Mouse (Mus musculus) layer of hippocampus, postnatal 14 days (tissue): ENCODE measurements around the gene Zfp213. TPM values are rescaled to one million over a fixed set of nuclear protein-coding genes. Genes with fewer than 3 reads are reported as not detected.
"Not testable (repeated sequence)": the region's sequence is repeated elsewhere in the genome, so short reads cannot be mapped to it uniquely, and the experiment has no call there.

Experiments used
- DNase-seq, 2 experiments: peaks; one replicate each; pipeline ENCODE4 v3.0.0; 2021 to 2022; ENCODE audit warnings: low spot score in 2 of 2, mixed read lengths in 1 of 2
- total RNA-seq, 2 experiments: library from RNA; stranded (reverse); gene quantifications; 2 replicates each; pipeline ENCODE4 v1.2.3; 2021

Gene Zfp213
- total RNA-seq, 2 experiments from 2014 or later = 4.6 to 6.5 TPM

DNA sequence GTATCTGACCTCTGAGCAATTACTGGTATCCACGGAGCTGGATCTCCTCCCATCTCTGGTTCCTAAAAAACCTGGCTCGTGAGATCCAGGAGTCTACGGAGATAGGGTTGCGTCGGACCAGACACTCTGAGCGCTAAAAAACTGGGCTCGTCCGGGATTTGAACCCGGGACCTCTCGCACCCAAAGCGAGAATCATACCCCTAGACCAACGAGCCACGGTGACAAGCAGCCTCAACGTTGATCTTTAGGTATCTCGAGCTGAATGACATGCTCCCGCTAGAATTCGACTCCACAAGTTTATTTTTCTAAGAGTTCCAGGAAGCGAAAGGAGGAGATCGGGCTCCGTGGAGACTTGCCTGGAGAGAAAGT is 17.7 kb downstream of the Zfp213 start:
- peak; percentile 79 to 83 for DNase-seq

DNA sequence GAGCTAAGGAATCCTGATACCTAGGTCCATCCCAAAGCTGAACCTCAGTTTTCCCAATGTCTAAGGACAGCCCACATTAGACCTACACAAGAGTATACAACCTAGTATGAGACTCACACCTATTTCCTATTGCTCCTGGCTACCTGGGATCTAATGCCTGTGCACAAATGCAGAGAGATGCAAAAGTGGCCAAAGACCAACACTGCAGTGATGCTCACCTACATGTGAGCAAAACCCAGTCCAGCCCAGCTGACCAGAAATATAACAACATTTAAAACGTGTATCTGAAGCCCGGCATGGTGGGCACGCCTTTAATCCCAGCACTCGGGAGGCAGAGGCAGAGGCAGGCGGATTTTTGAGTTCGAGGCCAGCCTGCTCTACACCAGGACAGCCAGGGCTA is 18.2 kb downstream of the Zfp213 start:
- DNase-seq = peak in 1 of 2 experiments; percentile 1

DNA sequence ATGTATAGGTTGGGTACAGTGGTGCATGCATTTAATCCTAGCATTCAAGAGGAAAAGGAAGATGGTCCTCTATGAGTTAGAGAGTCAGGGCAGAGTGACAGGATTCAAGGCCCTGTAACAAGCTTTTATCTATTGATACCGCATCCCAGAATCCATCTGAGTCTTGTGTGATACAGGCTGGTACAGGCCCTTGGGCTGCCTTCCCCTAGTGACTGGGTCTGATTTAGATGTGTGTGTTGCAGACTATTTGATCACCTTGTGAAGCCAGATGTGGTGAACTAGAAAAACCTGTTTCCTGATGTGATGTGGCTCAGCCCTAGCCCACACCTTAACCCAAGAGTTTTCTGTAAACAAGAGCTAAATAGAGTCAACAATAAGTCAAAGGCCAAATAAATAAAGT is 19.3 kb downstream of the Zfp213 start:
- no peak for DNase-seq

DNA sequence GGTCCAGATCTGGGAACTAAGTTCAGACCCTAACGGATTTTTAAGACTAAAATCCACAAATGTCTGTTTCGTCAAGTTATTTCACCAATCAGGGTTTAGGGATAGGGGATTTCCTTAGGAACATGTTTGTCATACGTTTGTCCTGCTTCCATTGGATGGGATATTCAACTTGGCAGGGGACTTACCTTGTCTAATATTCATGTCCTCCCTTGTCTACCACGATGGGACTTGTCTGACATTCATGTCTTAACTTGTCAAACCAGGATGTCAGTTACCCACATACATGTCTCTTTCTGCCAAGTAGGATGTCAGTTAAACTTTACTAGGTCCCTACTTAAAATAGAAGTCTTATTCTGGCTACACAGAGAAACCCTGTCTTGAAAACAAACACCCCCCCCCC is 20.1 kb downstream of the Zfp213 start:
- no peak for DNase-seq

DNA sequence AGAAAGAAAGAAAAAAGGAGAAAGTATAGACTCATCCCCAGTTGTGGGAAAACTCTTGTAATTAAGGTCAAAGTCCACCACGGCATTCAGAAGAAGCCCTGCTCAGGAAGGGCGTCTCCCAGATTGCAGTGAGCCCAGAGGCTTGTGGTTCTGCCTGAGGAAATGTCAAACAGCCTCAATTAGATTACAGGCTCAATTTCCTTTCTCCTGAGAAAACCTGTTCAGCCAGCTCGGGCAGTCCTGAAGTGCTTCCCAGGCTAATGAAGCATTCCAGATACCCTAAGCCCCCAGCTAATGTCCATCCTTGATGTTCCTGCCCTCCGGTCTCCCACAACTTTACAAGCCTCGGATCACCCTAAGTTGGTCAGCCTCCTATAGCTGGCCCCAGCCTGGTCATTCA is 20.7 kb downstream of the Zfp213 start:
- DNase-seq = no peak

DNA sequence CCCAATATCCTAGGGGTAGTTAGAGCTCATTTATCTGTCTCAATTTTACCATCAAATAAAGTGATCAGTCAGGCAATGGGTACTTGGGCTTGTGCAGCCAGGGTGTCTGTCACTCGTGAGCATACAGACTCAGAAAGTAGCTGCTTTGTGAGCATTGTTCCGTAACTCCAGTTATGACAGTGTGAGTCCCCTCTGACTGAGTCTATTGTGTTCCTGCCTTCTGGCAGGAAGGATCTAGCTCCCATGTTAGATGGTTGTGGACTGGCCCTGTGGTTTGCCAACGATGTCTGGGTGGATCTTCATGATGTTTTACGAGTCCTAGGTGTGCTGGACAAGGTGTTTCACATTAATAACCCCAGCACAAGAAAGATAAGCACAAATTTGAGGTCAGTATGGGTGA is 21.2 kb downstream of the Zfp213 start:
- DNase-seq = no peak

DNA sequence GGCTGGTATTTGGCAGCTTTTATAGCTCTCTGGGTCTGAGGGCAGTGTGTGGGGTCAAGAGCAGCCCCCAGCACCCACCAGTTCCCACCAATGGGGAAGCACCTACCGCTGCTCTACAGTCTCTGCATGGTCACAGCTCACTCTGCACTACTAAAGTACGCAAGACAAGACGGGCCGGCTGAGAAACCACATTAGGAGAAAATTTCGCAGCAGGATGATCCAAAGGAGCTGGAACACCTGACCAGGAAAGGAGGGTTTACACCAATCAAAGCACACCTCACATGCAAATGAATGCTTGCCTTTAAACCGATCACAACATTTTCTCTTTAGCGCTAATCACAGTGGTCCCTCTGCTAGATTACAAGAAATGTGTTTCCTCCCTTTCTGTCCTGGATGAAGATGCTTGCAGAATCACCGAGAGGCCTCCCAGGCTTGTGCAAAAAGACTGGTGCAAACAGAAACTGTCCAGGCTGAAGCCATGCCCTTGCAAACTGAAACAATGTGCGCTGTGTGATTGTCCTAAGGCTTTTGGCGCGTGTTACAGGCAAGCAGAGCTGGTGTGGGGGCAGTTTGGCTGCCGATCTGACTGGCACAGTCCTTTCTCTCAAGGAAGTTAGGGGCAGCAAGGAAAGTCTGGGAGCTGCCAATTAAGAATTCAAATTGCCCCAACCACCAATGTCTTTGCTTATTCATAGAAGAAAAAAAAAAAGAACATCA is 21.9 kb downstream of the Zfp213 start:
- peak in 1 of 2 experiments; percentile 20 for DNase-seq

DNA sequence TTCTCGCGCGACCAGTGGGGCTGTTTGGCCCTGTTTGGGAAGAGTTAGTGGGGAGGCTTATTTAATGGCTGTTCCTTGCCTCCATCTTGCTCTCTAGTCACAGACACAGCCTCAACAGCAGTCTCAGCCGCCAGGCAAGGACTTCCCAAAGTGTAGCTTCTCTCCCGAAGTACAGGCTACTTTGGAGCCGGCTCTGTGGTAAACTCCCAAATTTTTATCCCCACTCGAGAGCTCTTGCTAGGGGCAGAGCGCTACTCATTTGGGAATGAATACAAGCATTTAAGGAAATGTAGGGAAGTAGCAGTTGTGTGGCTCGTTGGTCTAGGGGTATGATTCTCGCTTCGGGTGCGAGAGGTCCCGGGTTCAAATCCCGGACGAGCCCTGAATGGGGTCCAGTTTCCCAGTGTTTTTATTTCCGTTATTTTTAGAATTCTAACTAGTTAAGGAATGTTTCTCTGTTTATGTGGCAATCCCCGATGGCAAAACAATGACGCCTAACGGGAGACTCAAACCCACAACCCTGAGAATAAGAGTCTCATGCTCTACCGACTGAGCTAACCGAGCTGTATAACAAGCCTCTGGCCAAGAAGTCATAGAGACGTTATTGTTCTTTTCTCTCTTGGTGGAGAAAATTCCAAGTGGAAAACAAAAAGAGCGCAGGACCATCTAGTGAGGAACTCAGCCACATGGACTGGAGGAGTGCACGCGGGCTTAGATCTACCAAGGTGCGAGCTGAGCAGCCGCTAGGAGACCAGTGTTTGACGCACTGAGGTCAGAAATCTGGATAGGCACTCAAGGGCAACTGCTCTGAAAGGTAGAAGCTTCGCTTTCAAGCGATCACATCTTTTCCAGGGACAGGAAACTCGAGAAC is 23.2 kb downstream of the Zfp213 start:
- peak; percentile 30 to 52 for DNase-seq

DNA sequence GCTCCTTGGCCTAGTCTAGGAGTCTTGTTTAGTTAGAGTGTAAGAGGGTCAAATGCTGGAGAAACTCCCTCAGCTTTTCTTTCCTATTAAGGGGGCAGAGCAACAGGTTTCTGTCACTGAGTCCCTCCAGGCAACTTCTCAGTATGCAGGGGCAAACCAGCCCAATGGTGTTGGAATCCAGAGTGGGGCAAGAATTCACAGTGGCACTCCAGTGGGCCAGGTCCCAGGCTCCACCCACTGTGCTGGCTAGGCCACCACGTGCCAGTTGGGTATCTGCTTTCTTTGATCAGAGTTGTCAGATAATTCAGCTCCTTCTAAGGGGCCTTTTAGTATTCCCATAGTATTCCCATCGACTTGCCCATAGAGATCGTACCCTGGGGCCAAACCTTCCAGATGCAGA is 23.9 kb downstream of the Zfp213 start:
- DNase-seq = no peak

DNA sequence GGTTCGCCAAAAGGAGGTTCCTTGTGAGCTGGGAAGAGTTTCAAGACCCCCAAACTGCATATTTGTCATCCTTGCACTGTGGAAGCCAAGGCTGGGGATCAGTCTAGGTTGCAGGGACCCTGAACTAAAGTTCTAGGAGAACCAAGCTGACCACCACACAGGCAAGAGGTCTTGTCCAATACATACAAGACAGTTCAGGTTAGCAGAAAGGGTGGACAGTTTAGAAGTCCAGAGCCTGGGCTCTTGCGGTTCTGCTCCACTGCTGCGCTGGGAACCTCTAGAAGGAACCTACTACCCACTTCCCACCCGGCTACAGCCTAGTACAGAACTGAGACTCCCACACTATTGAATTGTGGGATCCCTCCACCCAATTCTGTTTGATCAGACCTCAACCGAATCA is 24.4 kb downstream of the Zfp213 start:
- DNase-seq = no peak

DNA sequence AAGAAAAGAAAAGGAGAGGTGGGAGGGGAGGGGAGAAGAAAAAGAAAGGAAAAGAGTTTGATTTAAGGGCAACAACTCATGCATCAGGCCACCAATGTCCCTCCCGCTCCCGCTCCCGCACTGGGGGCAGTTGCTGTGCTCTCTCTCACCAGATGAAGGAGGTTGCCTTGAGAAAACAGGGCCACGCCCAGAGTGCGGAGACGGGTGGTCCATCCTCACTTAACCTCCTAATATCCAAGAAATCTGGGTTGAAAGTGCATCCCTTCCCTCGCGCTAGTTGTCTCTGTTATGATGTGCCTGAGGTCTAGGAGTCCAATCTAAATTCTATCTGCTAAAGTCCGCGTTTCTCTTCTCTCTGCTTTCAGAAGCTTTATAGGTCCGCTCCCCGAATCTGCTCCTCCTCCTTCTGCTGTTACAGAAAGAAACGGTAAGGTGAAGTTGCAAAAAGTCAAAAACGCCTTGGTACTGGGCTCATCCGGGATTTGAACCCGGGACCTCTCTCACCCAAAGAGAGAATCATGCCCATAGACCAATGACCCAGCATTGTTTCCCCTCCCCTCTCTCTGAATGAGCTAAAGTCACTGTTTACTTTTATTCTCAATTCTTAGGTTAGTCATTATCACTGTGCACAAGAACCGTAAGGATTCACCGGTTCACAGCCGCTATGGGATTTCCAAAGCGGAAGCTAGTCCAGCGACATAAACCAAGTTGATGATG is 25.6 kb downstream of the Zfp213 start:
- peak in 1 of 2 experiments; percentile 0 for DNase-seq

DNA sequence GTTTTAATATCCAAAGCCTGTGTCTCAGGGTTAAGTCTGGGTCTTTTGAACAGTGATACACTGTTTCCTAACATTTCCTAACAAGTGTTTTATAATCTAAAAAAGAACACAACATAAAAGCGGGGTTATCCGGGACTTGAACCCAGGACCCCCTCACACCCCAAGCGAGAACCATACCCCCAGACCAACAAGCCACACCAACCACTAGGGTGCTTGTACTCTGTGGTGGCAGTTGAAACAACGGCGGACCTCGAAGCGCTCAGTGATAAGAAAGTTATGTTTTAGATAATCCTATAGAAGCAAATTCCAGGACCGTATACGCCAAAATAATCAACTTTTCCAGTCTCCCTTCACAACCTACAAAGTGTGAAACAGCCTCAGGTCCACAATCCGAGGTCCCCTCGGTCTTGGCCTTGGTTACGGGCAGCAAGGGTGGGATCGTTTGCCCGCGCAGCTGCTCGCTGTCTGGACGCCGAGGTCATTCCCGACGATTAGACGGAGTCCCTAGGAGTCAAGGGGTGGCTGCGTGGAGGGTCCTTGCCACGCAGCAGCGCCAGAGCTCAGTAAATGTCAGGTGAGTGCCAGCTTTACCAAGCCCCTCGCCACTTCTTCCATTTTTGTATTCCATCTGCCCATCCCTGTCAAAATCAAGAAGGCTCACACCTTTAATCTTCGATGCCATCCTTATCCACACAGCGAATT is 26.3 kb downstream of the Zfp213 start:
- DNase-seq = no peak

DNA sequence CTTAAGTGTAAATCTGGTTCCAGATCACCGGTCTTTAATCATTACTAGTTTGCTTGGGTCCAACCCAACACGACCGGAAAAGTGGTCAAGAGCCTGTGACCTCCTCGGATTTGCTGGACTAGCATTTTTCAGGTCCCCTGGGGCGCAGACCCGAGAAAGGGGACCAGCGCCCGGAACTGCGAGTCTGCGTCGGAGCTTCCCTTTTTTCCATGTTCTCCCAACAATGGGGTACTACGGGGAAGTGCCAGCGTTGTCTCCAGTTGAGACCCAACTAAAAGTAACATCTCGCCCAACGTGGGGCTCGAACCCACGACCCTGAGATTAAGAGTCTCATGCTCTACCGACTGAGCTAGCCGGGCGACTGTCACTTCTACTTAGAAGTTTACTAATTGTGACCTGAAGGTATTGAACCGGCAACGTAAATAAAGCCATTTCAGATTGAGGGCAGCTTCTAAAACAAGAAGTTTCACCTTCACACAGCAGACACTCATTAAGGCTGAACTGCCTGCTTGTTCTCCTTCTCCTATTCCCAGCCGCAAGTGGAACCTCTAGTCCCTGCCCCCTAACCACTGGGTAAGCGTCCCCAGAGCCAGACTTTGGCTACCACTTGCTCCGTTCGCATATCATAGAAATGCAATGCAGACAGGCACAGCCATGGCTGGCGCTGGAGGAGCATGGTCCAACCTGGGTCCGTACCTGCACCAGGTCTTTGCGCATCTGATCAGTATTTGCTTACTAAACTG is 28.8 kb downstream of the Zfp213 start:
- DNase-seq = peak in 1 of 2 experiments; percentile 1

DNA sequence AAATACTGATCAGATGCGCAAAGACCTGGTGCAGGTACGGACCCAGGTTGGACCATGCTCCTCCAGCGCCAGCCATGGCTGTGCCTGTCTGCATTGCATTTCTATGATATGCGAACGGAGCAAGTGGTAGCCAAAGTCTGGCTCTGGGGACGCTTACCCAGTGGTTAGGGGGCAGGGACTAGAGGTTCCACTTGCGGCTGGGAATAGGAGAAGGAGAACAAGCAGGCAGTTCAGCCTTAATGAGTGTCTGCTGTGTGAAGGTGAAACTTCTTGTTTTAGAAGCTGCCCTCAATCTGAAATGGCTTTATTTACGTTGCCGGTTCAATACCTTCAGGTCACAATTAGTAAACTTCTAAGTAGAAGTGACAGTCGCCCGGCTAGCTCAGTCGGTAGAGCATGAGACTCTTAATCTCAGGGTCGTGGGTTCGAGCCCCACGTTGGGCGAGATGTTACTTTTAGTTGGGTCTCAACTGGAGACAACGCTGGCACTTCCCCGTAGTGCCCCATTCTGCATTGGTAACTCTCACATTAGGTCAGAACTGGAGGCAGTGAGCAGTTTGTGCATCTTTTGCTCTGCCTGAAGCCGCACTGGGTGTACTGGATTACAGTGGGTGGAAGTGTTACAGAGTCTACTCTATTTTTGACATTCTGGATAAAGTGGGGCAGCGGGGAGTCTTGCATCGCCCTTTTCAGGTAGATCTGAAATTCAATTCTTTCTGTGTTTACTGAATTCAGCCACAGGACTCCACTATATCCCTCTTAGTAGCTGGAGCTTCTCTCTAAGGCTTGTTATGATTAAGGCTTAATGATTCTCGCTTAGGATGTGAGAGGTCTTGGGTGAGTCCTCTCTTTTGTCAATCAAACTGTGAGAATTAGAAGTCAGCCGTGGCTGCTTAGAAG is 30.2 kb downstream of the Zfp213 start:
- DNase-seq = not testable (repeated sequence)

DNA sequence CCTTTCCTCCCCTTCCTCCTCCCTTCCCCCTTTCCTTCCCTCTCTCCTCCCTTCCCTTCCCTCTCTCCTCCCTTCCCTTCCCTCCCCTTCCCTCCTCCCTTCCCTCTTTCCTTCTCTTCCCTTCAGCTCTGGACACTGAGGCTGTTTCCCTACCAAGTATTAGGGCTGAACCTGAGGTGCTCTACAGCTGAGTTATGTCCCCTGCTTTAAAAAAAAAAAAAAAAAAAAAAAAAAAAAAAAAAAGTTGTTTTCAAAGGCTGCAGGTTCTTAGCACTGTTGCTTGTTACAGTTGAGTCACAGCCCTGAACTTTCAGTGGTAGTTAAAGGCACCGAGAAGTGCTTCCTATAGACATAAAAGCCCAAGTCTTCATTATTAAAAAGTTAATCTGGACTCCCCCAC is 32.6 kb downstream of the Zfp213 start:
- not testable (repeated sequence) for DNase-seq

DNA sequence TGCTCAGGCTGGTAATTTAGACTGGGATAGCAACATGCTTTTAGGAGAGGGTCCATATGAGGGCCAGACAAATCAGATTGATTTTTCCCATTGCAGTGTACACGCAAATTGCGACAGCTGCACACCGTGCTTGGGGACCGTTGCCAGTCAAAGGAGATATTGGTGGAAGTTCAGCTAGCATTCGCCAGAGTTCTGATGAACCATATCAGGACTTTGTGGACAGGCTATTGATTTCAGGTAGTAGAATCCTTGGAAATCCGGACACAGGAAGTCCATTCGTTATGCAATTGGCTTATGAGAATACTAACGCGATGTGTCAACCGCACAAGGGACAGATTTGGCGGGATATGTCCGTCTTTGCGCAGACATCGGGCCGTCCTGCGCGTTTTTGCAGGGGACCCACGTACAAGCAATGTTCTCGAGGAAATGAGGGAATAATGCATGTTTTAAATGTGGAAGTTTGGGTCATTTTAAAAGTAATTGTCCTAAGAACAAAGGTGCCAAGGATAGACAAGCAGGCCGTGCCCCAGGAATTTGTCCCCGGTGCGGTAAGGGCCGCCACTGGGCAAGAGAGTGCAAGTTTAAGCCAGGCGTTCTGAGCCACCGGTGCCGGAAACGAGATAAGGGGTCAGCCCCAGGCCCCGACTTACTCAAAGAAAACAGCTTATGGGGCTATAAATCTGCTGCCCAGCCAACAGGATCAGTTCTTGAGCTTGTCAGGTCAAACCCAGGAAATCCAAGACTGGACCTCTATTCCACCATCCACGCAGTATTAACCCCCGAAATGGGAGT is 40.9 kb downstream of the Zfp213 start:
- not testable (repeated sequence) for DNase-seq

DNA sequence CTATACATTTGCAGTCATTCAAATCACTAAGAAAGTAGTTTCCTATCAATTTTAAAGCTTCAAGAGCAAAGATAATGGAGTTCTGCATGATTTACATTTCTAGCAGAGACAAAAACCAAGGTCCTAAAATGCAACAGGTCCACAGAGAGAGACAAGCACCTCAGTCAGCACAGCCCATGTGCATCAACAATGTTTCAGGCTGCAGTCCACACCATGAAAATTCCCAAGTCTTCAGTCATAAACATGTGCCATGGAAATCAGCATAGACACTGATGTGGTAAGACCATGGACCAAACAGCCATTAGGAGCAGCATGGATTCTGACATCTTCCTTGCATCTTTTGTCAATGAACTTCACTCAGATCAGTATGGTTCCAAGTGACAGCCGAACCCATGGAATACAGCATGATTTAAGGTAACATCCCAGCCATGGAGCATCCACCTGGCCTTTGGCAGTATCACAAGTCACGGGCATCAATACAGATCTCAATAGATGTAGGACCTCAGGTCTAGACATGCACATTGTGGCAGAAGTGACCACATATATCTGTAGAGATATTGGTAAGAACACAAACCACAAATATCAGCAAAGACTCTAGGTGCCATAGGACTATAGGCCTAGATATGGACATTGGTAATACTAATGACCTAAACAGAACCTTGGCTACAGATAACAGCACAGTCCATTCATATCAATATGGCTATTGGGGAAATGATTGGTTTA is 45.2 kb downstream of the Zfp213 start:
- DNase-seq = no peak
